Mouse (Mus musculus) liver, postnatal 0 days (tissue): ENCODE data around the gene Olfr648.
A peak's percentile ranks its signal among the peaks of the same experiment; 100 is the strongest.

Experiments
- CTCF ChIP-seq: sonication (generic); IDR thresholded peaks from 2 replicates; pipeline ENCODE4 v1.5.1; 2016; ENCODE audit warnings: antibody characterized with exemption, low read depth
- EP300 ChIP-seq: IDR thresholded peaks from 2 replicates; pipeline ENCODE4 v1.6.1; 2016; ENCODE audit warnings: antibody characterized with exemption, low read depth, mild to moderate bottlenecking

DNA sequence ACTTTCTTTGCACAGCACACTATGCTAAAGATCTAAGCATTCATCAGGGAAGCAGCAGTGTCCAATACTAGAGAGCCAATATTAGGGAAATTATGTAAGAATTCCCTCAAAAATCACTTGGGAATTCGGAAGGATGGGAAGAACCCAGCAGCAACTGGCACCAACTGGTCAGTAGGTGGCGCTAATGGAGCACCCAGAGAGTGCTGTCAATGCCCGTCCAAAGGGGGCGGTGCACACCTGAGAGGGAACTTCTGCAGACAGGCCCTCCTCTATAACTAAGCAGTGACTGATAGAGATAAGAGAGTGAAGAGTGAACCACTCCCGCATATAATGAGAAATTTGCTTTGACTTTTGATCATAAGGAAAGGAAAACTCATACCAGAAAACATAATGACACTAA, 16.6 kb upstream of the Olfr648 start:
- peak; percentile 99 for TF ChIP-seq CTCF
- no peak for TF ChIP-seq EP300
